Mouse (Mus musculus): Measurements from ENCODE around the gene Cox5a.

The Cox5a gene

DNA sequence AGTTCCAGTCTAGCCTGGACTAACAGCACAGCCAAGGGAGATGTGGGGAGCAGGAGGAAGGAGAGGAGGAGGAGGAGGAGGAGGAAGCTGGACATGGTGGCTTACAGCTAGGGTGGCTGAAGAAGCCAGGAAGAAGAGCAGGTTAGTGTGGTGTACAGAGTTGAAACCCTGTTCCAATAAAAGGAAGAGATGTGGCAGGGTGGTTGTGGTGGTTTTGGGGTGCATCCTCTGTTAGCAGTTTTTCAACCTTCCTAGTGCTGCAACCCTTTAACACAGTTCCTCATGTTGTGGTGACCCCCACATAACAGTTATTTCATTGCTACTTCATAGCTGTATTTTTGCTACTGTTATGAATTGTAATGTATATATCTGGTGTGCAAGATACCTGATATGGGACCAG is 3.4 kb downstream of the Cox5a start:
- in situ Hi-C loops (cut with MboI; ENCODE audit: low sequenced_read_pairs), result no loop called here

DNA sequence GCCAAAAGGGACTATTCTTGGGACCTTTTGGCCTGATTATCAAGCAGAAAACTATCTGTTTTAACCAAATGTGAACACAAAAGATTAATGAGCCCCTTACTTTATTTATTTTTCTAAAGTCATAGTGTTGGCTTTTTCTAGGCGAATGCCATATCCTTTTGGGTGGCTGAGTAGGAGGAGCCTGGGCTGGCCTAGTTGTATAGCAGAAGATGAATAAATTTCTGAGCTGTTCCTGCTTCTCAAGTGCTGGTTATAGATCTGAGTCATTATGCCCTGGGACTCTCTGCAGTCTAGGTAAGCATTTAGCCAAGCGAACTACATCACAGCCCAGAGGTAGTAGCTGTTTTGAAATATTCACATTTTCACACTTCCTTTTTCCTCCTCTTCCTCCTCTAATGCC is 4.4 kb downstream of the Cox5a start:
- in situ Hi-C loops (cut with MboI; ENCODE audit: low sequenced_read_pairs), result no loop called here

- in situ Hi-C loops (cut with MboI; ENCODE audit: low sequenced_read_pairs), result no loop called here
Observed at GRCm38 (mm10) chr9:57526435-57526834, 5.4 kb downstream of the Cox5a start.

- in situ Hi-C loops (cut with MboI; ENCODE audit: low sequenced_read_pairs), result no loop called here
Observed at GRCm38 (mm10) chr9:57531946-57532345, 10.9 kb downstream of the Cox5a start.

DNA sequence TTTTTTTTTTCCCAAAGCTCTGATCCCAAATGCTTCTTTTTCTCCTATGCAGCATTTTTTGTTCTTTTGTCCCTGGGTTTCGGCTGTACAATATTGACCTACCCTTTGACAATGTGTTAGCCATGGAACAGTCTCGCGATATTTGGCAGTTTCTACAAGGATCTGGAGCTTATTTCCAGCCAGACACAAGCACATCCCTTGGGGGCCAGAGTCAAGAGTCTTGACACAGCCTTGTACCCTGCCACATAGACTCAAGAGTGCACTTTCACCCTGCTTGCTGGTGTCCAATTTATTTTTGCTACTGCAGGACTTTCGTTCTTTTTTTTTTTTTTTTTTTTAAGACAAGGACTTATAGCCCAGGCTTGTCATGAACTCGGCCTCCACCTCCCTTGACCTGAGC is 15.3 kb downstream of the Cox5a start:
- in situ Hi-C loops (cut with MboI; ENCODE audit: low sequenced_read_pairs), result no loop called here

DNA sequence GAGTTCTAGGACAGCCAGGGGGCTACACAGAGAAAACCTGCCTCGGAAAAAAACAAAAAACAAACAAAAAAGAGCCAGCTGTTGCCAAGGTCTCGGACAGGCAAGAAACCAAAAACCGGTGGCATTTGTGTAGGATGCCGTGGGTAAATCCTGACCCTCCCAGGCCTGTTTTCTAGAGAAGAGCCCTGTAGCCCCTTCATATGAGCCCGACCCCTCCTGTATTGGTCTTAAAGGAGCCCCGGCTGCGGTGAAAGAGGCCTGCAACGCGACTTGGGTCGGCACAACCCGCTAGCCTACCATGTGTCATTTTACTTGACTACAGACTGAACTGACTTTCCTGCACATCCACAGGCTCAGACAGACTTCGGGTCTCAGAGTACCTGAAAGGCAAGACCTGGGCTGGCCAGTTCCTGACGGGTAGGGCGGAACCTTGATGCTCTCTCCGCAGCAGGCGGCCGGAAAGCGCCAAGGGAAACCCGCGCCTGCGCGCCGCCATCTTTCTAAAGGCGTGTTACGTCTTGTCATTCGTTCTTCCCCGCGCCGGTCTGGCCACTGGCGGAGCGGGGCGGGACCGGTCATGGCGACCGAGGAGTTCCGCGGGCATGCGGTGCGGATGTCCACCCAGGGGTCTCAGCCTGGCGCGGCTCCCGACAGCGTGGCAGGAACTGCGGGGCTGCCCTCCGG is 16.1 kb downstream of the Cox5a start, which contains the start of gene Fam219b:
Fam219b (plus strand) TSS at position 485 of the 684 bp plus-strand sequence.
- in situ Hi-C loops (cut with MboI; ENCODE audit: low sequenced_read_pairs), result no loop called here

DNA sequence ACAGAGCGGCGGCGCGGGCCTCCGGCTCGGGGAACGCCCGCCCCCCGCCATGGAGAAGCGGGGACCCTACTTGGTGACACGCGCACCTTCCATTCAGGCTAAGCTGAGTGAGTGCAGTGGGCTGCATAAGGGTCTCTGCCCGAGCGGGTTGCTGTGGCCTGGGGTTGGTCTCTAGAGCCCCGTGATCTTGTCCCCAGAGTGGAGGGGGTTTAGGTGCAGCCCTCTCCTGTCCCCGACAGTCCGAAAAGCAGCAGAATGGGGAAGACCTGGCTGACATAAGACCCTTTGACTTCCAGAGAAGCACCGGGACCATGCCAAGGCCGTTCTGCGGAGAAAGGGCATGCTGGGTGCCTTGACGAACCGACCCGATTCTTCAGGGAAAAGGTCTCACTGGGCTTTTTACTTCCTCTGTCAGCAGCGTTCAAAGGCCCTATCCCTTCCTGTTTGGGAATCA is 16.7 kb downstream of the Cox5a start:
- in situ Hi-C loops (cut with MboI; ENCODE audit: low sequenced_read_pairs), result no loop called here

GRCm38 (mm10) chr9:57539550-57539949 is 18.5 kb downstream of the Cox5a start:
- in situ Hi-C loops (cut with MboI; ENCODE audit: low sequenced_read_pairs), result no loop called here

GRCm38 (mm10) chr9:57541312-57541711 is 20.2 kb downstream of the Cox5a start:
- in situ Hi-C loops (cut with MboI; ENCODE audit: low sequenced_read_pairs), result no loop called here

DNA sequence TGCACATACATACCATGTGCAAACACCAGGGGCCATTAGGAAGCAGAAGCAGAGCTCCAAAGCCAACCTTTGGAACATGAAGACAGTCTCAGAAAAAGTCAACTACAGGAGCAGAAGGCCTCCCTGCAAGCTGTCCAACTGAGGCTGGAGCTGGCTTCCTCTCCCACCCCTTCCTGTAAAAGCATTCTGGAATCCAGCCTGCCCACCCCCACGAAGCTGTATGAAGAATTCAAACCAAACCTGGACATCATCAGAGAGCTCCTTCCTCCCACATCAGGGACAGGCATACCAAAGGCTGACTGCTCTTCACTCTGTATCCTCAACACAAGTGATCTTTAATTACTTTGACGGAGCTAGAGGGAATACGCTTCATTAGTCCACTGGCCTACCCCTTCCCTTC is 22.9 kb downstream of the Cox5a start:
- in situ Hi-C loops (cut with MboI; ENCODE audit: low sequenced_read_pairs), result no loop called here

- in situ Hi-C loops (cut with MboI; ENCODE audit: low sequenced_read_pairs), result no loop called here
Observed at GRCm38 (mm10) chr9:57547287-57547686, 26.2 kb downstream of the Cox5a start.

GRCm38 (mm10) chr9:57547869-57548268 is 26.8 kb downstream of the Cox5a start:
- in situ Hi-C loops (cut with MboI; ENCODE audit: low sequenced_read_pairs), result no loop called here

DNA sequence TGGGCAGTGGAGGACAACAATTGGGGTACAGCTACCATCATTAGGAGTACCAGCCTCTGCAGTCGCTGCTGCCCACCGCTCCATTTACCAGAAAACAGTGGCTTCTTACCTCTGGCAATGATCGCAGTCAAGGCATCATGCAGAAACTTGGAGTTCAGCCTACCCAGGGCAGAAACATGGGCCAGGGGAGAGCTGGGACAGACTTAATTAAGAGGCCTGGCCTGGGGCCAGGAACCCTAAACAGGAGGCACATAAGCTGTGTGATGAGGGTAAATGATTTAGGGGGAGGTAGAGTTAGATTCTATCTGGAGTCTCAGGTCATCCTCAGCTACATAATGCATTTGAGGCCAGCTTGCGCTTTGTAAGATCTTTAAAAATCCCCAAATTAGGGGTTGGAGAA is 28.1 kb downstream of the Cox5a start:
- in situ Hi-C loops (cut with MboI; ENCODE audit: low sequenced_read_pairs), result no loop called here

GRCm38 (mm10) chr9:57550126-57550862 is 29.2 kb downstream of the Cox5a start:
- in situ Hi-C loops (cut with MboI; ENCODE audit: low sequenced_read_pairs), result no loop called here

- in situ Hi-C loops (cut with MboI; ENCODE audit: low sequenced_read_pairs), result no loop called here
Observed at GRCm38 (mm10) chr9:57552139-57552887, 31.2 kb downstream of the Cox5a start, which contains the start of gene Mpi. Gene Mpi (minus strand): TSS chr9:57552763.

- in situ Hi-C loops (cut with MboI; ENCODE audit: low sequenced_read_pairs), result no loop called here
Observed at GRCm38 (mm10) chr9:57553119-57553518, 32.0 kb downstream of the Cox5a start.

GRCm38 (mm10) chr9:57554753-57555152 is 33.7 kb downstream of the Cox5a start:
- in situ Hi-C loops (cut with MboI; ENCODE audit: low sequenced_read_pairs), result no loop called here

GRCm38 (mm10) chr9:57557215-57557614 is 36.1 kb downstream of the Cox5a start:
- in situ Hi-C loops (cut with MboI; ENCODE audit: low sequenced_read_pairs), result no loop called here

DNA sequence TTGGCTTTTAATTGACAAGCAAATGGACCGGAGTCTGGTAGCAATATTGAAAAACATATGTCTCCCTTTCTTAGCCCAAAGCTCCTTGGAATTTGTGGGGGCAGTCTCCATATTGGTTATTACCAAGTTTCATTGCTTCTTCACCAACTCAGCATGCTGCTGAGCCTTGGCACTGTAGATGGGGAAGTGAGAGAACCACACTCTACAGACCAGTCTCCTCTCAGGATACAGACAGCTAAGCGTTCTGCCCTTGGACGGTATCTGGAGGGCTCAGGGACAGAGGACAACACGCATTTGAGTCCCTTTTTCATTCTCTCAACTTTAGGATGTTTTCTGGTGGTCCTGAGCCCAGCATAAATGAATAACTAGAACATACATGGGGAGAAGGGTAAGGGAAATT is 37.6 kb downstream of the Cox5a start:
- in situ Hi-C loops (cut with MboI; ENCODE audit: low sequenced_read_pairs), result no loop called here

DNA sequence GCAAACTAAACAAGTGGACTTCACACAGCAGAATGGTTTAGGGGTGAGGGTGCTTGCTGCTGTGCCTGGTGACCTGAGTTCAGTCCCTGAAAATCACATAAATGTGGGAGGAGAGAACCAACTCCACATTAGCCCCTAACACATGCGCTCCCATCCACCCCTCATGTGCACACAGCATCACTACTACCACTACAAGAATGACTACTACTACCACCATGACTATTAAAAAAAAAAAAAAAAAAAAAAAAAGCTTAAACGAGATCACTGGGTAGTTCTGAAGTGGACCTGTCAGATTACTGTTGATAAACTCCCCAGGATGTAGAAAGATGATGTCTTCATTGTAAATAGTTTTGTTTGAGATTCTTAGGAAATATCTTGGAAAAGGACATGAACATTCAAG is 38.5 kb downstream of the Cox5a start:
- in situ Hi-C loops (cut with MboI; ENCODE audit: low sequenced_read_pairs), result no loop called here

DNA sequence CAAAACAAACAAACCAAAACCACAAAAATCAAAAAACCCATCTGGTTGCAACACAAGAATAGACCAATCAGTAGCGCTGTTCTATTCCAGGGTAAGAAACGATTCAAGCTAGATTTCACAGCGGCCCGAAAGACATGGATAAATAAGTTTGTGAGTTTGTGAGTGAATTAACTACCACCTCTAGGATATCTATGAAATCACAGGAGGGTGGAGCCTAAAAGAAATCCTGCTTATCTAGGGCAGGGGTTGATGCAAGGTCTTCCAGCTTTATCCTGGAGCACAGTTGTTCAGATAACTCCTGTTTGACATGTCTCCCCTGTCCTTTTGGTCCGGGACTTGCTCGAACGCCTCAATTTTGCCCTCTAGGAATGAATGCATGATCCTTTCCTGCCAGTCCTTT is 39.2 kb downstream of the Cox5a start:
- in situ Hi-C loops (cut with MboI; ENCODE audit: low sequenced_read_pairs), result no loop called here
